Mouse (Mus musculus) MEL (cell line): Measurements from ENCODE around the gene Rps6ka1. TPM values are rescaled to one million over a fixed set of nuclear protein-coding genes. Genes with fewer than 3 reads are reported as not detected.

Experiments used
- DNase-seq: peaks from one replicate; pipeline ENCODE4 v3.0.0; 2011; ENCODE audit warnings: low read depth, low spot score
- H3K27ac ChIP-seq: 2 replicates; pipeline ENCODE4 v1.5.1; 2012; ENCODE audit warnings: low read depth, mild to moderate bottlenecking, control low read depth, low read length, moderate library complexity; ENCODE audit not compliant: control insufficient read depth
- H3K27me3 ChIP-seq, 2 experiments: fragments of 150-350 bp in 1 of 2; sonication (generic) in 1 of 2; 2 replicates each; pipeline ENCODE4 v1.6.1; 2012; ENCODE audit warnings: low read length in 2 of 2, mild to moderate bottlenecking in 2 of 2, improper control_type of control experiment in 1 of 2, moderate library complexity in 1 of 2; ENCODE audit not compliant: insufficient read depth in 2 of 2, control insufficient read depth in 1 of 2
- H3K36me3 ChIP-seq, 2 experiments: 2 replicates each; pipeline ENCODE4 v1.6.1; 2012 to 2014; ENCODE audit warnings: low read length in 2 of 2, improper control_type of control experiment in 1 of 2, inconsistent platforms in 1 of 2, mild to moderate bottlenecking in 1 of 2; ENCODE audit not compliant: insufficient read depth in 2 of 2, control insufficient read depth in 1 of 2
- H3K4me1 ChIP-seq, 2 experiments: fragments of 150-350 bp in 1 of 2; sonication (generic) in 1 of 2; 2 replicates each; pipeline ENCODE4 v1.6.1; 2012; ENCODE audit warnings: low read length in 2 of 2, improper control_type of control experiment in 1 of 2, mild to moderate bottlenecking in 1 of 2; ENCODE audit not compliant: insufficient read depth in 2 of 2, control insufficient read depth in 1 of 2
- H3K4me3 ChIP-seq, 2 experiments: fragments of 150-350 bp in 1 of 2; sonication (generic) in 1 of 2; 2 replicates each; pipeline ENCODE4 v1.5.1; 2012; ENCODE audit warnings: low read depth in 2 of 2, low read length in 2 of 2, mild to moderate bottlenecking in 2 of 2, moderate library complexity in 2 of 2, control low read depth in 1 of 2, improper control_type of control experiment in 1 of 2; ENCODE audit not compliant: control insufficient read depth in 1 of 2, insufficient read depth in 1 of 2
- H3K79me2 ChIP-seq: 2 replicates; pipeline ENCODE4 v1.6.1; 2012; ENCODE audit warnings: mild to moderate bottlenecking, low read length, moderate library complexity; ENCODE audit not compliant: control insufficient read depth, poor library complexity, insufficient read depth
- H3K9ac ChIP-seq: 2 replicates; pipeline ENCODE4 v1.6.1; 2012; ENCODE audit warnings: low read depth, mild to moderate bottlenecking, control low read depth, low read length, moderate library complexity; ENCODE audit not compliant: control insufficient read depth, poor library complexity, severe bottlenecking
- H3K9me3 ChIP-seq: fragments of 150-350 bp; sonication (generic); replicated peaks from 2 replicates; pipeline ENCODE4 v1.6.1; 2012; ENCODE audit warnings: mild to moderate bottlenecking, low read length, improper control_type of control experiment, moderate library complexity; ENCODE audit not compliant: insufficient read depth
- BHLHE40 ChIP-seq: IDR thresholded peaks from 2 replicates; pipeline ENCODE4 v1.6.1; 2012; ENCODE audit warnings: low read depth, mild to moderate bottlenecking, inconsistent platforms, low read length, improper control_type of control experiment, borderline replicate concordance
- CHD1 ChIP-seq: IDR thresholded peaks from 2 replicates; pipeline ENCODE4 v1.6.1; 2012; ENCODE audit warnings: low read depth, mild to moderate bottlenecking, inconsistent platforms, low read length, improper control_type of control experiment
- CHD2 ChIP-seq: IDR thresholded peaks from 2 replicates; pipeline ENCODE4 v1.6.1; 2011; ENCODE audit warnings: low read length, improper control_type of control experiment
- CTCF ChIP-seq, 3 experiments: IDR thresholded peaks in 2 of 3; conservative IDR thresholded peaks in 1 of 3; 2 replicates each; pipeline ENCODE4 v1.5.1; 2011 to 2012; ENCODE audit warnings: low read length in 3 of 3, low read depth in 2 of 3, mild to moderate bottlenecking in 2 of 3, improper control_type of control experiment in 1 of 3, inconsistent platforms in 1 of 3, mixed read lengths in 1 of 3, moderate library complexity in 1 of 3; ENCODE audit not compliant: control insufficient read depth in 1 of 3, insufficient read depth in 1 of 3, poor library complexity in 1 of 3, severe bottlenecking in 1 of 3
- EP300 ChIP-seq, 2 experiments: IDR thresholded peaks; 2 replicates each; pipeline ENCODE4 v1.6.1; 2011; ENCODE audit warnings: improper control_type of control experiment in 2 of 2, low read length in 2 of 2, low read depth in 1 of 2, mild to moderate bottlenecking in 1 of 2
- GATA1 ChIP-seq: IDR thresholded peaks from 2 replicates; pipeline ENCODE4 v1.6.1; 2011; ENCODE audit warnings: low read depth, low read length, improper control_type of control experiment
- HCFC1 ChIP-seq: IDR thresholded peaks from 2 replicates; pipeline ENCODE4 v1.6.1; 2012; ENCODE audit warnings: low read depth, mild to moderate bottlenecking, inconsistent platforms, low read length, improper control_type of control experiment, moderate library complexity
- JUND ChIP-seq: IDR thresholded peaks from 2 replicates; pipeline ENCODE4 v1.6.1; 2011; ENCODE audit warnings: low read depth, mild to moderate bottlenecking, improper control_type of control experiment, low read length
- KAT2A ChIP-seq: conservative IDR thresholded peaks from 2 replicates; pipeline ENCODE4 v1.6.1; 2012; ENCODE audit warnings: low read depth, low read length, improper control_type of control experiment, inconsistent platforms
- MAX ChIP-seq: IDR thresholded peaks from 2 replicates; pipeline ENCODE4 v1.6.1; 2011; ENCODE audit warnings: low read length, improper control_type of control experiment
- MYC ChIP-seq: IDR thresholded peaks from 2 replicates; pipeline ENCODE4 v1.6.1; 2011; ENCODE audit warnings: low read depth, mild to moderate bottlenecking, low read length, improper control_type of control experiment, moderate library complexity
- POLR2A ChIP-seq, 2 experiments: IDR thresholded peaks; 2 replicates each; pipeline ENCODE4 v1.6.1; 2011 to 2012; ENCODE audit warnings: low read length in 2 of 2, mild to moderate bottlenecking in 2 of 2, control low read depth in 1 of 2, improper control_type of control experiment in 1 of 2, low read depth in 1 of 2, moderate library complexity in 1 of 2; ENCODE audit not compliant: control insufficient read depth in 1 of 2, insufficient read depth in 1 of 2, poor library complexity in 1 of 2
- RCOR1 ChIP-seq: IDR thresholded peaks from 2 replicates; pipeline ENCODE4 v1.6.1; 2012; ENCODE audit warnings: low read depth, mild to moderate bottlenecking, inconsistent platforms, low read length, improper control_type of control experiment
- SIN3A ChIP-seq: IDR thresholded peaks from 2 replicates; pipeline ENCODE4 v1.6.1; 2012; ENCODE audit warnings: low read length, improper control_type of control experiment, inconsistent platforms
- TAL1 ChIP-seq: IDR thresholded peaks from 2 replicates; pipeline ENCODE4 v1.6.1; 2012; ENCODE audit warnings: mild to moderate bottlenecking, inconsistent platforms, low read length, moderate library complexity, mixed read lengths
- TBP ChIP-seq: IDR thresholded peaks from 2 replicates; pipeline ENCODE4 v1.8.0; 2011; ENCODE audit warnings: low read depth, low read length, improper control_type of control experiment
- TCF12 ChIP-seq: IDR thresholded peaks from 2 replicates; pipeline ENCODE4 v1.6.1; 2014; ENCODE audit warnings: low read depth, mild to moderate bottlenecking, inconsistent platforms, low read length, improper control_type of control experiment, moderate library complexity
- USF1 ChIP-seq: IDR thresholded peaks from 2 replicates; pipeline ENCODE4 v1.6.1; 2014; ENCODE audit warnings: low read depth, mild to moderate bottlenecking, inconsistent platforms, low read length, improper control_type of control experiment, moderate library complexity
- USF2 ChIP-seq, 2 experiments: IDR thresholded peaks; 2 replicates each; pipeline ENCODE4 v1.6.1; 2011 to 2012; ENCODE audit warnings: improper control_type of control experiment in 2 of 2, low read length in 2 of 2, borderline replicate concordance in 1 of 2, inconsistent platforms in 1 of 2, low read depth in 1 of 2, mild to moderate bottlenecking in 1 of 2; ENCODE audit not compliant: insufficient read depth in 1 of 2
- ZMIZ1 ChIP-seq: IDR thresholded peaks from 2 replicates; pipeline ENCODE4 v1.6.1; 2012; ENCODE audit warnings: low read depth, mild to moderate bottlenecking, inconsistent platforms, low read length, improper control_type of control experiment, moderate library complexity
- polyA plus RNA-seq, 2 experiments: library from polyadenylated mRNA; stranded (reverse) in 1 of 2; unstranded in 1 of 2; fragments of >175 nt in 1 of 2; fragments of >200 nt in 1 of 2; gene quantifications; 2 replicates each; pipeline versions ENCODE4 v1.2.1 to v1.2.4; 2012; ENCODE audit warnings: low replicate concordance in 2 of 2, low read depth in 1 of 2; ENCODE audit not compliant: insufficient read length in 2 of 2, insufficient read depth in 1 of 2, missing spikeins in 1 of 2
- total RNA-seq: library from RNA; depleted of rRNA; stranded (reverse); fragments of 300-350 nt; gene quantifications from 2 replicates; pipeline ENCODE4 v1.2.3, GENCODE M21; 2012

Gene Rps6ka1
- total and polyA plus RNA-seq, 3 experiments, result 45.3 to 68.9 TPM; not detected in 1

DNA sequence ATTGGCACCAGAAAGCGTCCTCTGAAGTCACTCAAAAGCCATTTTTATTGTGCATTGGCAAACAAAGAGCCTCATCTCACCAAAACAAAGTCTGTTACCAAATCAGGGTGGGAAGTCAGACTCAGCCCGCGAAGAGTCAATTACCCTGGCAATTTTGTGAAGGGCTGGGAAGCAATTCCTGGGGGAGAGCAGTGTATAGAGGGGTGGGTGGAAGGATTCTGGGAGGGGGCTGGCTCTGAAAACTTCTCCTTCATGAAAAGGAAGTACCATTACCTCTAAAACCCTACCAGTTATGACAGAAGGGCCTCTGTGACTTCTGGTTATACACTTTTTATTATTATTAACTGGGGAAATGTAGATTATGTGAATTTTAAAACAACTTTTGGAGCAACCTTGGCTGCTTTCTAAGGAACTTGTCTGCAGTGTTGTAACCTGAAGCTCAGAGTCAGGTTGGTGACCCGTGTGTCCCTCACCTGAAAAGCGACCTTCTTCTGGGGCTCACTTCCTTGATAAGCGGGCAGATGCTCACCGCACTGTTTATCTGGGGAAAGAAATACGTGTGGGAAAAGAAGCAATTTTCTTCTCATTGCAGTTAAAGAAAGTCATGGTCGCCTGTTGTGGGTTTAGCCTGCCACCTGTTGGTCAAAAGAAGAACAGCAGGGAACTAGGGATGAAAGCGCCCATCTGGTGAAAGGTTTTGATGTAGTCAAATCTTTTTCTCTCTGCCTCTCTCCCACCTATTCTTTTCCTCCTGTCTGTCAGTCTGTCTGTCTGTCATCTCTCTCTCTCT is 58.1 kb downstream of the Rps6ka1 start (continued):
- TF ChIP-seq MAX (no peak), TCF12 (no peak), POLR2A (IDR thresholded peaks at IDR 0.05; ENCODE audit: control insufficient read depth in 1 of 2, insufficient read depth in 1 of 2, low read depth in 1 of 2, low read length in 2 of 2, poor library complexity in 1 of 2) (no peak), MYC (peak; percentile 73; the same call in 1 of the 2 replicates)

DNA sequence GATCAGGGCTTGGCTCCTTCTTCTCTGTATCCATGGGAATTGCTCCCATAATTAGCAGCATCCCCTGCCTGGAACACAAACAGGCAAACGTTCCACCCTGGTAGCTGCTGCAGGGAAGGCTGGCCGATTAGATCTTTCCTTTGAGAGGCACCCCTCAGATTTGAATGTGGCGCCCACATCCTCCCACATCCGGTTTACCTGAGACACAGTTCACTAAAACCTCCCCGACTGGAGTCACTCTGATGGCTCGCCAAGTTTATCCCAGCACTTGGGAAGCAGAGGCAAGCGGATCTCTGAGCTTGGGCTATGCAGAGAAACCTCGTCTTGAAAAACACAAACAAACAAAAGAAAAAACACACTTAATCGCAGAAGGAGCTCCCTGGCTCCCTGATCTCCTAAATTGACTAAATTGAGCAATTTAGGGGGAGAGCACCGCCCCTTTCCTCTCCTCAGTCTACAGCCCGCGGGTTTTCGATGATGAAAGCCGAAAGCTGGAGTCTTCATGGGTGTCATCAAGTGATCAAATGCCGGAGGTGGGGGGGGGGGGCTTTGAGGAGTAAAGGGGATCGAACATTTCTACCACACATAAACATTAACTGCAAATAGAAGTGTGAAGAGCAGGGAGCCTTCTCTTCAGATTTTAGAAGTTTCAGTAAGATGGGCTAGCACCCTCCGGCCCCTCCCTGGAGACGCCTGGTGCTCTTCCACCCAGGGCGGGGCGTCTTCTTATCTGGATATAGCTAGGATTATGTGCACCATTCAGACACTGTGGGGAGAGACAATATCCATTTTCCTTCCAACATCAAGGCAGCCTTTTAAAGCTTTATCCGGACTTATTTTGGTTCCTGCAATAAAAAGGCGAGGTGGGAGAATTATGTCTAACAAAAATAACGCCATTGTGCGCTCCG is 59.5 kb downstream of the Rps6ka1 start:
- H3K4me3 ChIP-seq, result peak overlapping the region; percentile 51 to 73

DNA sequence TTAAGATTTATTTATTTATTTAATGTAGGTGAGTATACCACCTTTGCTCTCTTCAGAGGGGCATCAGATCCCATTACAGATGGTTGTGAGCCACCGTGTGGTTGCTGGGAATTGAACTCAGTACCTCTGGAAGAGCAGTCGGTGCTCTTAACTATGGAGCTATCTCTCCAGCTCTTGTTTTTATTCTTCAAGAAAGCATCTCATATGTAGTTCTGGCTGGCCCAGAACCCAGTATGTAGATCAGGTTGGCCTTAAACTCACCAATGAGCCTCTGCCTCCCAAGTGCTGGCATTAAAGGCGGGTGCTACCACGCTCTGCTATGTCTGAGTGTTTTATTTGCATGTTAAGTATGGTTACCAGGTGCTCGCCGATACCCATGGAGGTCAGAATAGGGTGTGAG is 60.2 kb downstream of the Rps6ka1 start:
- Histone ChIP-seq H3K4me3 (no peak overlapping the region), H3K27me3 (no peaks in the 10 kb centered on the region), H3K9me3 (no peaks in the 10 kb centered on the region), H3K9ac (no peak overlapping the region), H3K4me1 (peaks cover 0 to 11% of the 10 kb centered on the region in 2 experiments; a peak in 2 of 4 replicates), H3K36me3 (peaks cover 0 to 6% of the 10 kb centered on the region in 2 experiments; a peak in 1 of 4 replicates), H3K79me2 (no peaks in the 10 kb centered on the region), H3K27ac (no peak overlapping the region)
- TF ChIP-seq MAX, result no peak
- TF ChIP-seq HCFC1, result no peak
- no peak for TF ChIP-seq TAL1
- TF ChIP-seq TBP, result peak; percentile 51; the same call in 1 of the 2 replicates
- TF ChIP-seq KAT2A, result no peak
- no peak for DNase-seq

More for the DNA sequence above, 59.5 kb downstream of the Rps6ka1 start:
- H3K27me3 ChIP-seq, result no peaks in the 10 kb centered on the region
- peaks cover 0 to 4% of the 10 kb centered on the region in 2 experiments; a peak in 1 of 4 replicates for H3K36me3 ChIP-seq
- H3K9me3 ChIP-seq, result no peaks in the 10 kb centered on the region
- peak overlapping the region; percentile 48 for H3K9ac ChIP-seq
- H3K27ac ChIP-seq, result no peak overlapping the region
- H3K79me2 ChIP-seq, result no peaks in the 10 kb centered on the region
- DNase-seq, result peak; percentile 68
- H3K4me1 ChIP-seq, result peaks cover 0 to 11% of the 10 kb centered on the region in 2 experiments; a peak in 2 of 4 replicates
- TF ChIP-seq ZMIZ1 (no peak), MYC (no peak), CHD1 (no peak), JUND (no peak), HCFC1 (no peak), USF1 (no peak), CHD2 (no peak), KAT2A (no peak), GATA1 (peak; percentile 34; the same call in 1 of the 2 replicates), BHLHE40 (no peak), RCOR1 (no peak), POLR2A (IDR thresholded peaks at IDR 0.05; ENCODE audit: control insufficient read depth in 1 of 2, insufficient read depth in 1 of 2, low read depth in 1 of 2, low read length in 2 of 2, poor library complexity in 1 of 2) (no peak), USF2 (IDR thresholded peaks at IDR 0.05; ENCODE audit: borderline replicate concordance in 1 of 2, insufficient read depth in 1 of 2, low read depth in 1 of 2, low read length in 2 of 2) (no peak), SIN3A (0 out of 2 replicates have a peak, but pooled peaks have one; percentile 16), EP300 (IDR thresholded peaks at IDR 0.05; ENCODE audit: low read depth in 1 of 2, low read length in 2 of 2) (peak in 1 of 2 experiments; percentile 12; a peak in 1 of 4 replicates), CTCF (IDR thresholded peaks at IDR 0.05 in 2 of 3, conservative IDR thresholded peaks at IDR 0.05 in 1 of 3; ENCODE audit: control insufficient read depth in 1 of 3, insufficient read depth in 1 of 3, low read depth in 2 of 3, low read length in 3 of 3, poor library complexity in 1 of 3, severe bottlenecking in 1 of 3) (no peak)
- TF ChIP-seq, all 39 proteins: peak for 3
